Mouse (Mus musculus) neutrophil, adult 59 days (primary cell): ENCODE measurements around the gene Nxf7. TPM values are rescaled to one million over a fixed set of nuclear protein-coding genes. Genes with fewer than 3 reads are reported as not detected.

ENCODE experiments used
- total RNA-seq, 2 experiments: library from RNA; stranded (reverse); gene quantifications; 1 replicate in 1 of 2; 2 replicates in 1 of 2; pipeline ENCODE4 v1.2.4; 2023

Nxf7 gene
- total RNA-seq = not detected

DNA sequence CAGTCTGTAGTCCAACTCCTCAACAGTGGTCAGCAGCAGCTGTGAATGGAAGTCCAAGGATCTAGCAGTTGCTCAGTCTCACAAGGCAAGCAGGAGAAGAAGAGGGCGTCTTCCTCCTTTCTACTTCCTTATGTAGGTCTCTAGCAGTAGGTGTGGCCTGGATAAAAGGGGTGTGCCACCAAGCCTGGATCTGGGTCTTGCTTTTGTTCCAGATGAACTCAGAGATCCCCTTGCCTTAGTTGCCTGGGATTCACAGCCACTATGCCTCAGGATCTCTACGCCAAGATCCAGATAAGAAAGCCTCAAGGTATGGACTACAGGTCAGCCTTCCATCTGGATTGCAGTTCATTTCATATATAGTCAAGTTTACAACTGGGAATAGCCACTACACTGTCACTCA lies at the start of gene Nxf7:
Gene Nxf7, minus strand, starts transcription at position 101 of the 400 bp plus-strand sequence.

DNA sequence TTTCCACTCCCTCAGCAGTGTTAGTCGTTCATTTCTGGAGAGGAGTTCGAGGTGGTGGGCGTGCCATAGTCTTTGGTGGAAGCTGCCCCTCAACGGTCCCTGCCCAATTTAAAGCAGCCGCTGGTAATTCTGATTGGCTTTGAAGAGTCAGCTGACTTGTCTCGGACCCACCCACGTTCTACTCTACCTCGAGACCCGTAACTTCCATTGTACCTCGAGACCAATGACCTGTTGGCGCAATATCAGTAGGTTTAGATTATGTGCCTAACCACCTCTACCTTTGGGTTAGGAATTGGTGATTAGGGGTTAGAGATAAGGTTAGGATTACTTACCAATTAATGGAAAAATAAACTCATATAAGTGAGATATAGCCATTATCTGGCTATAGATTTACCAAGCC lies 29.0 kb upstream of the Nxf7 start, which contains the start of gene Prame:
Gene Prame, minus strand, starts transcription at position 101 of the 400 bp plus-strand sequence.

Other genes starting within 250 kb of the Nxf7 start
- gene Gm5128, start 225.5 kb downstream of the Nxf7 start, total RNA-seq = not detected
- not detected for gene Gm7903, start 164.9 kb downstream of the Nxf7 start, total RNA-seq
- not detected for gene AV320801, start 104.2 kb downstream of the Nxf7 start, total RNA-seq
- gene Prame, start 28.9 kb upstream of the Nxf7 start, total RNA-seq = not detected
- gene Tcp11x2, start 95.0 kb upstream of the Nxf7 start, total RNA-seq = 1 to 10 TPM in 1 of 2 experiments, not detected in 1; 1.7 TPM
- gene Tmsb15a, start 126.5 kb upstream of the Nxf7 start, total RNA-seq = not detected
- gene Armcx5, start 144.0 kb upstream of the Nxf7 start, total RNA-seq = 10 to 100 TPM; 12.2 to 12.4 TPM
- 10 to 100 TPM; 15.6 to 20.6 TPM for gene Gprasp1, start 144.0 kb upstream of the Nxf7 start, total RNA-seq
- gene Bhlhb9, start 198.8 kb upstream of the Nxf7 start, total RNA-seq = 1 to 10 TPM; 2.3 to 3.6 TPM
- 1 to 10 TPM in 1 of 2 experiments, not detected in 1; 1.4 TPM for gene Gprasp2, start 240.3 kb upstream of the Nxf7 start, total RNA-seq